Mouse (Mus musculus): ENCODE data around the gene Brpf3.

- no peak for TF ChIP-seq CTCF (IDR thresholded peaks at IDR 0.05; ENCODE audit: low read depth)
- TF ChIP-seq EP300 (IDR thresholded peaks at IDR 0.05; ENCODE audit: low read depth) = no peak
Observed at GRCm38 (mm10) chr17:28775161-28775560, 25.7 kb upstream of the Brpf3 start.

All from liver, embryonic 14.5 days (tissue).